Mouse (Mus musculus) colon, adult 2 months (tissue): ENCODE data around the gene Calm4. TPM values are rescaled to one million over a fixed set of nuclear protein-coding genes. Genes with fewer than 3 reads are reported as not detected.

Experiments
- polyA plus RNA-seq: library from polyadenylated mRNA; depleted of rRNA; stranded (reverse); fragments of >200 nt; gene quantifications from 2 replicates; pipeline ENCODE4 v1.2.3, GENCODE M21; 2012; rRNA removed

The Calm4 gene
- not detected in 2 replicates for polyA plus RNA-seq

GRCm38 (mm10) chr13:3837312-3837807 is at the start of gene Calm4:
TSS of gene Calm4 (plus strand) at chr13:3837757.

GRCm38 (mm10) chr13:3804186-3804585 is 33.4 kb upstream of the Calm4 start, which contains the start of gene Calml3:
TSS of gene Calml3 (minus strand) at chr13:3804316.

DNA sequence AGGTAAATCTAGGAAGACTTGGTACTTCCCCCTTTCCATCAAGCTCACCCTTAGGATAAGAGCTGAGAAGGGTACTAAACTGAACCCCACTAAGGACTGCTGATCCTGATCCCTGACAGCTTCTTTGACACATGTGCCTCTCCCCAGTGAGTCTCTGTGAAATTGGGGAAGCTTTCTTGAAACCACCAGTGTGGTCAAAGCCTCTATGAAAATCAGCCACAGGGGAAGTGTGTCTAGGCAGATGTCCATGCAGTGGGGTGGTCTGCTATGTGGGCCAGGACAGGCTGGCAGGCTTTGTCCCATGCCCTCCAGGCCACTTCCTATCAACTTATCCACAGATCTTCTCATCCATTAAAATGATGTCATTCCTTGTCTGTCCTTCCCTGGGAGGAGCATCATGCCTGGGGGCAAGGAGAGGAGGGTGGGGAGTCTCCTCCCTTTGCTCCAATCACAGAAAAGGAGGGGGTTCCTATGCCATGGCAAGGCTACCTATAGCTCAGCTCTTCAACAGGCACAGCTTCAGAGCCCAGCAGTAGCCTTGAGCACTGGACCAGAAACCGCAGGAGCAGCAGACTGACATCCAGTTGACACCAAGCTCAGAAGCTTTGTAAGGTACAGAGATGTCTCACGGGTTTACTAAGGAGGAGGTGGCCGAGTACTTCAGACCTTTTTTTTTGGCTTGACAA is 16.2 kb downstream of the Calm4 start, which contains the start of gene Calm5:
Calm5 (plus strand) TSS at position 526 of the 686 bp plus-strand sequence.

Other genes with a start within 250 kb of the Calm4 start
- 1.1 and 1.3 TPM in 2 replicates for gene Fam208b, start 226.6 kb upstream of the Calm4 start, polyA plus RNA-seq
- 14.8 and 21.3 TPM in 2 replicates for gene Asb13, start 203.7 kb upstream of the Calm4 start, polyA plus RNA-seq
- gene Calml3, start 33.4 kb upstream of the Calm4 start, polyA plus RNA-seq: not detected in 2 replicates
- gene Calm5, start 16.4 kb downstream of the Calm4 start, polyA plus RNA-seq: not detected in 2 replicates
- 44.2 and 47.6 TPM in 2 replicates for gene Net1, start 80.5 kb downstream of the Calm4 start, polyA plus RNA-seq
- gene Tubal3, start 80.5 kb downstream of the Calm4 start, polyA plus RNA-seq: 7.3 and 7.5 TPM in 2 replicates
- 0.07 TPM in 1 of 2 replicates, not detected in the other for gene Ucn3, start 107.6 kb downstream of the Calm4 start, polyA plus RNA-seq
- gene Akr1c14, start 211.3 kb downstream of the Calm4 start, polyA plus RNA-seq: 6.6 and 11.7 TPM in 2 replicates